13 mouse cellular contexts compared by ENCODE assay signal in the genomic region with DNA sequence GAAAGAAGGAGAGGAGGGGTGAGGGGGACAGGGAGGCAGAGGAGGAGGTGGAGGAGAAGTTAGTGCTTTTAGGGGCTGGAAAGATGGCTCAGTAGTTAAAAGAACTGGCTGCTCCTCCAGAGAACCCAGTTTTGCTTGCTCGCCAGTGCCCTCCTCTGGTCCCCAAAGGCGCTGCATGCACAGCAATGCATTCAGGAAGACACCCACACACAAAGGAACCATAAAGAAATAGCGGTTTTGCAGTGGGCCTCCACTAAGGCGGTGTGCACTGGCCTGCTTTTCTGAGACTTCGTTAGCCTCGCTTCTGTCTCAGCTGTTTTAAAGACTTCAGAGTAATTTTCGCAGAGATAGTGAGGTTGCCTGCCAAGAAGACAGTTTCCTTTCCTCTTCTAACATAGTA. TPM values are rescaled to one million over a fixed set of nuclear protein-coding genes. Genes with fewer than 3 reads are reported as not detected.
DNase-seq lines count a peak whose midpoint lies in the region; ATAC-seq and TF ChIP-seq lines count a peak whose summit lies in the region.
"Had no signal": no experiment of that assay in that cellular context is flagged by ENCODE, and none has a peak within 500 bp of the region (broad histone marks: within the 10 kb centered on the region; RNA-seq: fewer than 3 reads in every experiment).

No protein-coding gene starts in this region.

- H3K9me3 ChIP-seq in forebrain, postnatal 0 days (ENCODE audit: low read length), result no peaks in the 10 kb centered on the region
- H3K9me3 ChIP-seq in forebrain, embryonic 10.5 days, result no peaks in the 10 kb centered on the region
- H3K9me3 ChIP-seq in liver, embryonic 11.5 days (ENCODE audit: control insufficient read depth, low read length), result no peaks in the 10 kb centered on the region
- H3K9me3 ChIP-seq in midbrain, embryonic 16.5 days (replicated peaks; ENCODE audit: control insufficient read depth, low read length, poor library complexity, severe bottlenecking), result no peaks in the 10 kb centered on the region
- H3K9me3 ChIP-seq: forebrain, embryonic 13.5 days; midbrain, embryonic 12.5 days had no signal

- in situ Hi-C loops in Patski (cut with MboI; ENCODE audit: low pct_unique_long_range_greater_than_20kb), result no loop called here

- no peak for ATAC-seq in forebrain, postnatal 0 days
- no peak for ATAC-seq in liver, embryonic 11.5 days (replicated peaks; ENCODE audit: low FRiP score)
- no peak for ATAC-seq in Patski
- no peak for ATAC-seq in midbrain, embryonic 16.5 days
- ATAC-seq in erythroid progenitor cell, adult 5-6 weeks (replicated peaks; ENCODE audit: low FRiP score, poor library complexity, severe bottlenecking), result no peak
- ATAC-seq: forebrain, embryonic 13.5 days had no signal

- H3K79me2 ChIP-seq in liver, adult 2 months (ENCODE audit: control insufficient read depth, insufficient read depth, low read length), result no peaks in the 10 kb centered on the region

- H3K27me3 ChIP-seq in forebrain, postnatal 0 days (ENCODE audit: insufficient read depth, low read length), result no peaks in the 10 kb centered on the region
- H3K27me3 ChIP-seq in forebrain, embryonic 10.5 days (ENCODE audit: poor library complexity, severe bottlenecking), result no peaks in the 10 kb centered on the region
- no peaks in the 10 kb centered on the region for H3K27me3 ChIP-seq in liver, adult 2 months (ENCODE audit: control insufficient read depth, insufficient read depth, low read length)
- no peaks in the 10 kb centered on the region for H3K27me3 ChIP-seq in liver, embryonic 11.5 days (replicated peaks; ENCODE audit: control insufficient read depth, insufficient read depth, low read length)
- H3K27me3 ChIP-seq in Patski, result peaks cover 7% of the 10 kb centered on the region
- H3K27me3 ChIP-seq in midbrain, embryonic 16.5 days (ENCODE audit: control insufficient read depth, insufficient read depth, low read depth, low read length), result no peaks in the 10 kb centered on the region
- H3K27me3 ChIP-seq: forebrain, embryonic 13.5 days; midbrain, embryonic 12.5 days had no signal

- POLR2A ChIA-PET in Patski (lab: Charles Lee), result no interaction called here

- TF ChIP-seq POLR2A in liver, adult 2 months (IDR thresholded peaks at IDR 0.05; ENCODE audit: extremely low read depth, insufficient read depth, low read length), result no peak

- peak; percentile 35 for DNase-seq in forebrain, postnatal 0 days
- no peak for DNase-seq in forebrain, embryonic 10.5 days (ENCODE audit: extremely low spot score, low spot score)
- no peak for DNase-seq in liver, adult 2 months (ENCODE audit: extremely low read depth, low read depth, low spot score)
- no peak for DNase-seq in liver, embryonic 11.5 days (ENCODE audit: low spot score)
- DNase-seq in Patski (ENCODE audit: low read depth, low spot score), result no peak
- DNase-seq in right cerebral cortex, postnatal 14 days, result peak; percentile 50
- DNase-seq: heart, postnatal 4 days had no signal

- WGBS in forebrain, postnatal 0 days, result 68% methylated on average over 7 of the region's 7 CpGs
- WGBS in forebrain, embryonic 10.5 days, result 78% methylated on average over 7 of the region's 7 CpGs
- whole genome bisulfite sequencing in liver, adult 2 months, result 78% methylated on average over 7 of the region's 7 CpGs
- WGBS in liver, embryonic 11.5 days, result 61% methylated on average over 7 of the region's 7 CpGs
- 73% methylated on average over 7 of the region's 7 CpGs for WGBS in midbrain, embryonic 16.5 days

- peak; percentile 61 for TF ChIP-seq CTCF in forebrain, postnatal 0 days (IDR thresholded peaks at IDR 0.05; ENCODE audit: low read depth)
- peak; percentile 40; the same call in 1 of the 2 replicates for TF ChIP-seq CTCF in liver, adult 2 months (IDR thresholded peaks at IDR 0.05; ENCODE audit: low read depth, low read length)
- TF ChIP-seq CTCF in Patski (IDR thresholded peaks at IDR 0.05), result peak; percentile 34

- no peak overlapping the region for H3K4me3 ChIP-seq in forebrain, postnatal 0 days (ENCODE audit: low read depth, low read length)
- no peak overlapping the region for H3K4me3 ChIP-seq in forebrain, embryonic 10.5 days
- no peak overlapping the region for H3K4me3 ChIP-seq in liver, adult 2 months (ENCODE audit: insufficient read depth, low read depth, low read length)
- H3K4me3 ChIP-seq in liver, embryonic 11.5 days (ENCODE audit: low read depth, low read length), result no peak overlapping the region
- no peak overlapping the region for H3K4me3 ChIP-seq in midbrain, embryonic 16.5 days (ENCODE audit: low read depth, low read length)
- H3K4me3 ChIP-seq: forebrain, embryonic 13.5 days; midbrain, embryonic 12.5 days had no signal

- no peak overlapping the region for H3K27ac ChIP-seq in forebrain, postnatal 0 days (ENCODE audit: low read depth, low read length)
- no peak overlapping the region for H3K27ac ChIP-seq in forebrain, embryonic 10.5 days
- no peak overlapping the region for H3K27ac ChIP-seq in liver, adult 2 months (replicated peaks; ENCODE audit: insufficient read depth, low read depth, low read length)
- H3K27ac ChIP-seq in liver, embryonic 11.5 days (ENCODE audit: low read depth, low read length), result no peak overlapping the region
- no peak overlapping the region for H3K27ac ChIP-seq in midbrain, embryonic 16.5 days (ENCODE audit: low read length)
- H3K27ac ChIP-seq: forebrain, embryonic 13.5 days; midbrain, embryonic 12.5 days had no signal

- no peaks in the 10 kb centered on the region for H3K36me3 ChIP-seq in forebrain, postnatal 0 days (ENCODE audit: insufficient read depth)
- H3K36me3 ChIP-seq in forebrain, embryonic 10.5 days (replicated peaks), result no peaks in the 10 kb centered on the region
- H3K36me3 ChIP-seq in liver, adult 2 months (ENCODE audit: control insufficient read depth, insufficient read depth, low read length), result no peaks in the 10 kb centered on the region
- no peaks in the 10 kb centered on the region for H3K36me3 ChIP-seq in liver, embryonic 11.5 days (ENCODE audit: control insufficient read depth, insufficient read depth, low read length)
- H3K36me3 ChIP-seq in midbrain, embryonic 16.5 days (ENCODE audit: control insufficient read depth, insufficient read depth, low read length), result no peaks in the 10 kb centered on the region
- H3K36me3 ChIP-seq: G1E; midbrain, embryonic 12.5 days had no signal

- H3K9ac ChIP-seq in forebrain, postnatal 0 days, result no peak overlapping the region
- H3K9ac ChIP-seq in liver, adult 2 months (ENCODE audit: low read depth, low read length), result no peak overlapping the region
- H3K9ac ChIP-seq in liver, embryonic 11.5 days (ENCODE audit: low read depth, low read length), result no peak overlapping the region
- H3K9ac ChIP-seq in midbrain, embryonic 16.5 days (ENCODE audit: low read depth, low read length), result no peak overlapping the region
- H3K9ac ChIP-seq: forebrain, embryonic 13.5 days; midbrain, embryonic 12.5 days had no signal

- H3K4me1 ChIP-seq in forebrain, postnatal 0 days (ENCODE audit: insufficient read depth), result no peaks in the 10 kb centered on the region
- H3K4me1 ChIP-seq in forebrain, embryonic 10.5 days, result no peaks in the 10 kb centered on the region
- no peaks in the 10 kb centered on the region for H3K4me1 ChIP-seq in liver, adult 2 months (ENCODE audit: control insufficient read depth, insufficient read depth, low read length)
- H3K4me1 ChIP-seq in liver, embryonic 11.5 days (replicated peaks; ENCODE audit: control insufficient read depth, insufficient read depth, low read length), result no peaks in the 10 kb centered on the region
- no peaks in the 10 kb centered on the region for H3K4me1 ChIP-seq in midbrain, embryonic 16.5 days (ENCODE audit: control insufficient read depth, insufficient read depth, low read length)
- H3K4me1 ChIP-seq: forebrain, embryonic 13.5 days; midbrain, embryonic 12.5 days had no signal

- no peak overlapping the region for H3K4me2 ChIP-seq in forebrain, postnatal 0 days (ENCODE audit: low read depth)
- no peak overlapping the region for H3K4me2 ChIP-seq in liver, embryonic 11.5 days
- no peak overlapping the region for H3K4me2 ChIP-seq in midbrain, embryonic 16.5 days (ENCODE audit: low read length)
- H3K4me2 ChIP-seq: forebrain, embryonic 13.5 days; midbrain, embryonic 12.5 days had no signal

- CTCF ChIA-PET in Patski (lab: Charles Lee), result no interaction called here

RNA-seq across cellular contexts. Expression of a gene that starts 30.1 kb away (rescaled TPM):
- total RNA-seq in forebrain, postnatal 0 days (2014; rRNA removed), result 0.29 TPM in 1 of 2 replicates, not detected in the other
- polyA plus RNA-seq in forebrain, postnatal 0 days (2015; fragmentation: Nextera tagmentation; extraction: Ambion mirVana), result not detected in 2 replicates
- polyA plus RNA-seq in forebrain, embryonic 10.5 days (2016; fragmentation: Nextera tagmentation; extraction: Ambion mirVana), result not detected in 2 replicates
- not detected in 2 replicates for total RNA-seq in liver, adult 2 months (2014; rRNA removed)
- 0.07 TPM in 1 of 2 replicates, not detected in the other for polyA plus RNA-seq in liver, adult 2 months (2012; rRNA removed)
- polyA plus RNA-seq in liver, embryonic 11.5 days (2014; fragmentation: Nextera tagmentation; extraction: Ambion mirVana), result not detected in 2 replicates
- polyA plus RNA-seq in Patski (2021), result not detected
- polyA plus RNA-seq in midbrain, embryonic 16.5 days (2015; fragmentation: Nextera tagmentation; extraction: Ambion mirVana), result not detected in 2 replicates
- total RNA-seq in erythroid progenitor cell, adult 5-6 weeks (2015; ENCODE audit: low replicate concordance), result not detected in 2 replicates
- not detected in 2 replicates for total RNA-seq in erythroid progenitor cell, adult 5-6 weeks (2017; ENCODE audit: low replicate concordance)
- total RNA-seq: heart, postnatal 4 days; left cerebral cortex, postnatal 10 days had no signal
- polyA plus RNA-seq: forebrain, embryonic 13.5 days; G1E; midbrain, embryonic 12.5 days had no signal

RNA-seq across cellular contexts. Expression of a gene that starts 57.9 kb away (rescaled TPM):
- 0.14 TPM in 1 of 2 replicates, not detected in the other for total RNA-seq in forebrain, postnatal 0 days (2014; rRNA removed)
- not detected in 2 replicates for polyA plus RNA-seq in forebrain, postnatal 0 days (2015; fragmentation: Nextera tagmentation; extraction: Ambion mirVana)
- polyA plus RNA-seq in forebrain, embryonic 10.5 days (2016; fragmentation: Nextera tagmentation; extraction: Ambion mirVana), result not detected in 2 replicates
- total RNA-seq in liver, adult 2 months (2014; rRNA removed), result not detected in 2 replicates
- polyA plus RNA-seq in liver, adult 2 months (2012; rRNA removed), result not detected in 2 replicates
- not detected in 2 replicates for polyA plus RNA-seq in liver, embryonic 11.5 days (2014; fragmentation: Nextera tagmentation; extraction: Ambion mirVana)
- polyA plus RNA-seq in Patski (2021), result 0.04 TPM
- polyA plus RNA-seq in midbrain, embryonic 16.5 days (2015; fragmentation: Nextera tagmentation; extraction: Ambion mirVana), result not detected in 2 replicates
- not detected in 2 replicates for total RNA-seq in erythroid progenitor cell, adult 5-6 weeks (2015; ENCODE audit: low replicate concordance)
- not detected in 2 replicates for total RNA-seq in erythroid progenitor cell, adult 5-6 weeks (2017; ENCODE audit: low replicate concordance)
- total RNA-seq: G1E; heart, postnatal 4 days; left cerebral cortex, postnatal 10 days had no signal
- polyA plus RNA-seq: forebrain, embryonic 13.5 days; midbrain, embryonic 12.5 days had no signal

Comparison
In these comparisons a context has a peak if more than half of its experiments do, and no peak if none do; other contexts are left out.
1. DNase-seq: peak in forebrain, postnatal 0 days (single experiment) and right cerebral cortex, postnatal 14 days (single experiment); none in forebrain, embryonic 10.5 days (single experiment), liver, adult 2 months (single experiment), liver, embryonic 11.5 days (single experiment) and Patski (single experiment).
2. Peak in every context shown above with its lines, with median percentiles within 50 percentile points of each other: CTCF ChIP-seq.